Mouse (Mus musculus) liver, postnatal 0 days (tissue): ENCODE measurements at regions not wholly inside any gene's neighbourhood (a gene's known extent, or its start where the extent isn't known, plus 50 kb on each side); places are given as distances from the start of the nearest gene placed in this dataset.
"Not testable (repeated sequence)": the region's sequence is repeated elsewhere in the genome, so short reads cannot be mapped to it uniquely, and the experiment has no call there.

ENCODE experiments used
- CTCF ChIP-seq: sonication (generic); IDR thresholded peaks from 2 replicates; pipeline ENCODE4 v1.5.1; 2016; ENCODE audit warnings: antibody characterized with exemption, low read depth
- EP300 ChIP-seq: IDR thresholded peaks from 2 replicates; pipeline ENCODE4 v1.6.1; 2016; ENCODE audit warnings: antibody characterized with exemption, low read depth, mild to moderate bottlenecking

GRCm38 (mm10) chr3:58284371-58284770 is 130.1 kb upstream of the Tsc22d2 start:
- not testable (repeated sequence) for TF ChIP-seq CTCF, EP300
